In genomic region chr7:144896294-144897218, GRCm38 (mm10) we compare ENCODE assay signal across 8 mouse cellular contexts. TPM values are rescaled to one million over a fixed set of nuclear protein-coding genes. Genes with fewer than 3 reads are reported as not detected.
DNase-seq lines count a peak whose midpoint lies in the region; ATAC-seq and TF ChIP-seq lines count a peak whose summit lies in the region.

Gene Fgf15, plus strand, starts transcription at chr7:144896531.

- peak within 1 kb of the TSS; percentile 64 for H3K27ac ChIP-seq in forebrain, embryonic 15.5 days (replicated peaks)
- H3K27ac ChIP-seq in limb, embryonic 14.5 days (replicated peaks; ENCODE audit: low read depth, low read length), result no peak within 1 kb of the TSS
- H3K27ac ChIP-seq in olfactory bulb, adult 2 months (ENCODE audit: insufficient read depth, low read depth, low read length), result no peak within 1 kb of the TSS

- under 1% methylated on average over 65 of the region's 65 CpGs for WGBS in forebrain, embryonic 15.5 days
- WGBS in limb, embryonic 14.5 days, result 1% methylated on average over 55 of the region's 65 CpGs
- WGBS in olfactory bulb, adult 2 months, result 1% methylated on average over 65 of the region's 65 CpGs

- H3K4me3 ChIP-seq in forebrain, embryonic 15.5 days, result peak within 1 kb of the TSS; percentile 49
- peak within 1 kb of the TSS; percentile 40 for H3K4me3 ChIP-seq in limb, embryonic 14.5 days (replicated peaks; ENCODE audit: low read length)
- H3K4me3 ChIP-seq in olfactory bulb, adult 2 months (ENCODE audit: insufficient read depth, low read depth, low read length), result peak within 1 kb of the TSS; percentile 43

- H3K27me3 ChIP-seq in forebrain, embryonic 15.5 days, result peaks cover 29% of the 10 kb centered on the region; the same call in 1 of the 2 replicates
- peaks cover 55% of the 10 kb centered on the region for H3K27me3 ChIP-seq in limb, embryonic 14.5 days (ENCODE audit: control insufficient read depth, insufficient read depth, low read length)

- H3K36me3 ChIP-seq in forebrain, embryonic 15.5 days, result no peaks in the 10 kb centered on the region
- no peaks in the 10 kb centered on the region for H3K36me3 ChIP-seq in limb, embryonic 14.5 days (ENCODE audit: control insufficient read depth, insufficient read depth, low read length)

- peak; percentile 8 for DNase-seq in kidney, adult 18-20 months
- no peak for DNase-seq in kidney, postnatal 25 days
- DNase-seq in Muller cell, postnatal 12 days (ENCODE audit: inconsistent ontology term), result peak; percentile 32
- DNase-seq in limb, embryonic 14.5 days (ENCODE audit: low spot score), result no peak
- DNase-seq in left cerebral cortex, postnatal 36 days (ENCODE audit: low spot score in 2 of 2), result no peak
- no peak for DNase-seq in urinary bladder, adult 18-20 months (ENCODE audit: low spot score in 2 of 2)

- peaks cover 29% of the 10 kb centered on the region for H3K4me1 ChIP-seq in forebrain, embryonic 15.5 days
- H3K4me1 ChIP-seq in limb, embryonic 14.5 days (ENCODE audit: control insufficient read depth, insufficient read depth, low read length), result peaks cover 6% of the 10 kb centered on the region
- peaks cover 19% of the 10 kb centered on the region for H3K4me1 ChIP-seq in olfactory bulb, adult 2 months (ENCODE audit: control insufficient read depth, insufficient read depth, low read length)

- TF ChIP-seq CTCF in olfactory bulb, adult 2 months (IDR thresholded peaks at IDR 0.05; ENCODE audit: insufficient read depth, low read depth, low read length), result no peak

- TF ChIP-seq POLR2A in limb, embryonic 14.5 days (IDR thresholded peaks at IDR 0.05; ENCODE audit: borderline replicate concordance, extremely low read depth, insufficient read depth, insufficient read length), result no peak
- TF ChIP-seq POLR2A in olfactory bulb, adult 2 months (IDR thresholded peaks at IDR 0.05; ENCODE audit: insufficient read depth, low read depth, low read length), result no peak

- peak within 1 kb of the TSS; percentile 44 for H3K9ac ChIP-seq in forebrain, embryonic 15.5 days (replicated peaks)
- peak within 1 kb of the TSS; percentile 46; the same call in 1 of the 2 replicates for H3K9ac ChIP-seq in limb, embryonic 14.5 days (ENCODE audit: low read depth, low read length, severe bottlenecking)

- intact Hi-C loops in left cerebral cortex, postnatal 36 days (cut with DNase I), result loop anchor here (5.0 kb wide), 1 partner anchor 309 kb away; no protein-coding TSS in a partner anchor

- H3K4me2 ChIP-seq in forebrain, embryonic 15.5 days (replicated peaks), result peak within 1 kb of the TSS; percentile 97
- peak within 1 kb of the TSS; percentile 79 for H3K4me2 ChIP-seq in limb, embryonic 14.5 days (replicated peaks; ENCODE audit: low read depth, low read length, severe bottlenecking)

- no peaks in the 10 kb centered on the region for H3K9me3 ChIP-seq in forebrain, embryonic 15.5 days
- H3K9me3 ChIP-seq in limb, embryonic 14.5 days (ENCODE audit: control insufficient read depth, low read length), result no peaks in the 10 kb centered on the region

- peak; percentile 11; the same call in 1 of the 2 replicates for ATAC-seq in forebrain, embryonic 15.5 days (replicated peaks)
- ATAC-seq in limb, embryonic 14.5 days (ENCODE audit: low FRiP score, low read depth), result no peak

RNA-seq across cellular contexts. Expression of gene Fgf15, which starts in this region (rescaled TPM):
- 20.0 and 20.8 TPM in 2 replicates for polyA plus RNA-seq in forebrain, embryonic 15.5 days (2015; fragmentation: Nextera tagmentation; extraction: Ambion mirVana)
- polyA plus RNA-seq in limb, embryonic 14.5 days (2012; rRNA removed), result 0.13 TPM in 1 of 2 replicates, not detected in the other
- not detected in 2 replicates for polyA plus RNA-seq in limb, embryonic 14.5 days (2014; fragmentation: Nextera tagmentation; extraction: Ambion mirVana)
- polyA plus RNA-seq in olfactory bulb, adult 2 months (2012; ENCODE audit: insufficient read depth, insufficient read length, low replicate concordance, missing spikeins), result not detected in 2 replicates
- total RNA-seq in left cerebral cortex, postnatal 36 days (2021), result not detected

Comparison
In these comparisons a context has a peak if more than half of its experiments do, and no peak if none do; other contexts are left out.
1. RNA of gene Fgf15 (polyA plus RNA-seq): 20.0 to 20.8 TPM in forebrain, embryonic 15.5 days; 0.13 TPM in limb, embryonic 14.5 days and not detected in olfactory bulb, adult 2 months; every median in the first group is over 10 times any median in the second.
2. DNase-seq: peak in kidney, adult 18-20 months (single experiment) and Muller cell, postnatal 12 days (single experiment); none in kidney, postnatal 25 days (0 of 2), limb, embryonic 14.5 days (single experiment), left cerebral cortex, postnatal 36 days (0 of 2) and urinary bladder, adult 18-20 months (0 of 2).
3. Peak in every context shown above with its lines, with median percentiles within 50 percentile points of each other: H3K4me3 ChIP-seq.